Mouse (Mus musculus) bone marrow, adult 2 months (tissue): ENCODE measurements around the gene Plcb1. TPM values are rescaled to one million over a fixed set of nuclear protein-coding genes. Genes with fewer than 3 reads are reported as not detected.

Experiments
- H3K27ac ChIP-seq: fragments of 200-500 bp; 2 replicates; pipeline ENCODE4 v1.5.1; 2012; ENCODE audit warnings: low read depth, mild to moderate bottlenecking, control low read depth, inconsistent platforms, low read length; ENCODE audit not compliant: control insufficient read depth, poor library complexity, insufficient read depth
- H3K4me1 ChIP-seq: fragments of 200-500 bp; 2 replicates; pipeline ENCODE4 v1.6.1; 2011; ENCODE audit warnings: low read length; ENCODE audit not compliant: control insufficient read depth, insufficient read depth
- H3K4me3 ChIP-seq: fragments of 200-500 bp; replicated peaks from 2 replicates; pipeline ENCODE3; 2011; ENCODE audit warnings: mild to moderate bottlenecking, low read depth, low read length, control low read depth; ENCODE audit not compliant: control insufficient read depth
- CTCF ChIP-seq: fragments of 200-500 bp; IDR thresholded peaks from 2 replicates; pipeline ENCODE4 v1.5.1; 2011; ENCODE audit warnings: low read length, control low read depth; ENCODE audit not compliant: control insufficient read depth, insufficient read depth
- POLR2A ChIP-seq: fragments of 200-500 bp; IDR thresholded peaks from 2 replicates; pipeline ENCODE4 v1.6.1; 2011; ENCODE audit warnings: low read depth, mild to moderate bottlenecking, control low read depth, low read length, borderline replicate concordance; ENCODE audit not compliant: control insufficient read depth
- WGBS: fragments of 180-500 bp; shearing (Covaris S2); methylation state at CpG from one replicate; pipeline ENCODE4 v1.1.7; 2018; 5-methylcytosine and 5-hydroxymethylcytosine counted together
- polyA plus RNA-seq: library from polyadenylated mRNA; stranded (reverse); fragments of >200 nt; gene quantifications from 2 replicates; pipeline ENCODE4 v1.2.4, GENCODE M21; 2011; ENCODE audit warnings: low replicate concordance; ENCODE audit not compliant: missing spikeins, insufficient read depth, insufficient read length

Gene Plcb1
- polyA plus RNA-seq, 1 experiment = 5.6 TPM

DNA sequence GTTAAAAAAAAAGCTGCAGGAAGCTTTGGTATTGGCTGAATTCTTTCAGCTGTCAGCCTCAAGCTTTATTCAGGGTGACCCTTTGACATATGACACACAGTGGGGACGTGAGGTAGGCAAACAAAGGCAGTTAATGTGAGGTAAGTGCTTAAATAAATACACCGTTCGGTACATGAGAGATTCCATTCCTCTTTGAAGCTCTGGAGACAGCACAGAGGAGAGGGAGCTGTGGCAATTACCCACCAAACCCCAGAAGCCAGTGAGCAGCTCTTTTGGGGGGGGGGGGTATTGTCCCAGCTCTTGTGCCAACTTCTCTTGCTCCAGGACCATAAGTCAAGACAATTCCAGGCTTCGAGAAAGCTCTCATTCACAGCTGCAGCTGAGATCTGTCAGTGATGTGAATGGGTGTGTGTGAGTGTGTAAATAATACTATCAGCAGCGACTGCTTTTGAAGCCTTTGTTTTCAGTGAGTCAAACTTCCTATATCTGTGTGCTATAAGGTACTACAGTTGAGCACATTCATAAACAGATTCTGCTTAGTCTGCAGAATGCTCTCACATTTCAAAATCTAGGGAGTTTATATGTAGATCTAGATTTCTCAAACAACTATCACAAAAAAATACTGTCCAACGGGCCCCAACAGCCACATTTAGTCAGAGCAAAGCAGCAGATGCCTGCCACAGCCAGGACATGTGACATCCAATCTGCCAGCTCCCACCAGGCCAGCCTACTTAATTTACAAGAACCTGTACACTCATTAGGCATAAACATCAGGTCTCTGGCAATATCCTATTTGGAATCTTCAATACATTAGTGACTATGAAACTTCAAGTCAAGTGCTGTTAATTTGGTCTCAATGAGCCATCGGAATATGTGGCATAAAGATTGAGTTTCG lies 40.5 kb downstream of the Plcb1 start:
- Histone ChIP-seq H3K4me3 (no peak overlapping the region), H3K27ac (no peak overlapping the region), H3K4me1 (no peaks in the 10 kb centered on the region)
- 72% methylated on average over 8 of the region's 8 CpGs for WGBS
- TF ChIP-seq CTCF (no peak), POLR2A (no peak)

DNA sequence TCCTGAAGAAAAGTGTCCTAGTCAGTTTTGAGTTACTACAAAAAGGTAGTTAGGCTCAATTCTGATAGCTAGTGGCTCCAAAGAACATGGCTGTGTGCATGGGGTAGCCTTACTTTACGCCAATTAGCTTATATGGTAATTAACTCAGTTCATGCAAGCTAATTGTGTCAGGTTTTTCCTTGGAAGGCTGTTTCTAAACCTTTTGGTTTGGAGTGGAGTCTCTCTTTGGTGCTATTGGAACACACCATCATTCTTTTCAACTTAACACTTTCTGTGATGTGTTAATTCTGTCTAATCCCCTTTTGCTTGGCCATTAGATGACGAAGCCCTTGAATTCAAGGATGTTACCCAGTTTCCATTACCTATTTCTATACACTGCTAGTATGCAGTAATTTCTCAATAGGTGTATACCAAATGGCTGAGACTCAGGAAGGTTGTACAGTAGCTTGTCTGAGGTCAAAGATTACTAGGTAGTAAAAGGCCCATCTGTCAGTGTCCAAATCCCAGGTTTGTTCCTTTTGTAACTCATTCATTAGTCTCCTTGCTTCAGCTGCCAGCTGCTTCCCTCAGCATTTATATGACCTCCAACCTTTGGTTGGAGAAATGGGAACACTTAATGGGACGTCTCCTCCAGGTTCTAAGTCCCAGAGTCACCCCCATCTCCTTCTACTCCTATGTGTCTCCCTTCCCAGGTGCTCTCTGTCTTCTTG lies 42.1 kb downstream of the Plcb1 start:
- WGBS = 88% methylated on average over 3 of the region's 3 CpGs
- TF ChIP-seq CTCF = no peak
- no peak for TF ChIP-seq POLR2A
- Histone ChIP-seq H3K4me3 (no peak overlapping the region), H3K4me1 (no peaks in the 10 kb centered on the region), H3K27ac (no peak overlapping the region)

- no peaks in the 10 kb centered on the region for H3K4me1 ChIP-seq
- TF ChIP-seq POLR2A = no peak
- no peak for TF ChIP-seq CTCF
- no peak overlapping the region for H3K4me3 ChIP-seq
- H3K27ac ChIP-seq = no peak overlapping the region
- 86% methylated on average over 7 of the region's 7 CpGs for WGBS
Observed at GRCm38 (mm10) chr2:134831861-134832260, 46.0 kb downstream of the Plcb1 start.

- WGBS = 66% methylated on average over 1 of the region's 1 CpGs
- Histone ChIP-seq H3K4me1 (no peaks in the 10 kb centered on the region), H3K27ac (no peak overlapping the region), H3K4me3 (no peak overlapping the region)
- TF ChIP-seq CTCF = no peak
- no peak for TF ChIP-seq POLR2A
Observed at GRCm38 (mm10) chr2:134836097-134836496, 50.2 kb downstream of the Plcb1 start.

- Histone ChIP-seq H3K4me3 (no peak overlapping the region), H3K4me1 (no peaks in the 10 kb centered on the region), H3K27ac (no peak overlapping the region)
- WGBS = 78% methylated on average over 1 of the region's 1 CpGs
- no peak for TF ChIP-seq POLR2A
- TF ChIP-seq CTCF = no peak
Observed at GRCm38 (mm10) chr2:134838185-134838584, 52.3 kb downstream of the Plcb1 start.

- 64% methylated on average over 1 of the region's 1 CpGs for WGBS
- no peak overlapping the region for H3K27ac ChIP-seq
- TF ChIP-seq CTCF (no peak), POLR2A (no peak)
Observed at GRCm38 (mm10) chr2:134838888-134839287, 53.0 kb downstream of the Plcb1 start.

GRCm38 (mm10) chr2:134842883-134843282 lies 57.0 kb downstream of the Plcb1 start:
- H3K27ac ChIP-seq = no peak overlapping the region
- 86% methylated on average over 4 of the region's 4 CpGs for WGBS
- no peaks in the 10 kb centered on the region for H3K4me1 ChIP-seq
- TF ChIP-seq POLR2A = no peak
- no peak for TF ChIP-seq CTCF
- no peak overlapping the region for H3K4me3 ChIP-seq

More at GRCm38 (mm10) chr2:134838888-134839287, 53.0 kb downstream of the Plcb1 start:
- Histone ChIP-seq H3K4me1 (no peaks in the 10 kb centered on the region), H3K4me3 (no peak overlapping the region)
